Mouse (Mus musculus): ENCODE data around the gene Card6. TPM values are rescaled to one million over a fixed set of nuclear protein-coding genes. Genes with fewer than 3 reads are reported as not detected.

Card6 gene
- polyA plus RNA-seq (2015; fragmentation: Nextera tagmentation; extraction: Ambion mirVana): 2.0 and 2.4 TPM in 2 replicates

- H3K36me3 ChIP-seq: peaks cover 8% of the 10 kb centered on the region
- H3K27me3 ChIP-seq (replicated peaks): no peaks in the 10 kb centered on the region
- H3K9me3 ChIP-seq: no peaks in the 10 kb centered on the region
- H3K4me1 ChIP-seq: no peaks in the 10 kb centered on the region; the same call in 1 of the 2 replicates
- peak within 1 kb of the TSS; percentile 51 for H3K4me3 ChIP-seq
- H3K4me2 ChIP-seq: peak within 1 kb of the TSS; percentile 59
- ATAC-seq (ENCODE audit: extremely low read depth, insufficient number of reproducible peaks, low FRiP score, low TSS enrichment): no peak
- 41% methylated on average over 21 of the region's 21 CpGs for WGBS
- H3K27ac ChIP-seq (replicated peaks): peak within 1 kb of the TSS; percentile 45
- H3K9ac ChIP-seq: peak within 1 kb of the TSS; percentile 67
These were observed at the start of gene Card6 for GRCm38 (mm10) chr15:5107686-5108654. TSS of gene Card6 (minus strand) at chr15:5108539.

GRCm38 (mm10) chr15:5157386-5157785, 49.0 kb upstream of the Card6 start:
- H3K27ac ChIP-seq (replicated peaks): no peak overlapping the region
- no peak for ATAC-seq (ENCODE audit: extremely low read depth, insufficient number of reproducible peaks, low FRiP score, low TSS enrichment)
- peaks cover 32% of the 10 kb centered on the region for H3K4me1 ChIP-seq
- peaks cover 13% of the 10 kb centered on the region for H3K36me3 ChIP-seq
- no peaks in the 10 kb centered on the region for H3K27me3 ChIP-seq (replicated peaks)
- H3K9ac ChIP-seq: no peak overlapping the region
- WGBS: 42% methylated on average over 1 of the region's 1 CpGs
- H3K4me3 ChIP-seq: no peak overlapping the region
- H3K9me3 ChIP-seq: no peaks in the 10 kb centered on the region
- no peak overlapping the region for H3K4me2 ChIP-seq

GRCm38 (mm10) chr15:5156355-5156754, 48.0 kb upstream of the Card6 start:
- no peaks in the 10 kb centered on the region for H3K27me3 ChIP-seq (replicated peaks)

GRCm38 (mm10) chr15:5155093-5155492, 46.8 kb upstream of the Card6 start:
- Histone ChIP-seq H3K27me3 (replicated peaks) (no peaks in the 10 kb centered on the region), H3K36me3 (no peaks in the 10 kb centered on the region), H3K9me3 (no peaks in the 10 kb centered on the region), H3K4me3 (no peak overlapping the region), H3K4me2 (no peak overlapping the region), H3K27ac (replicated peaks) (no peak overlapping the region), H3K9ac (no peak overlapping the region), H3K4me1 (peaks cover 32% of the 10 kb centered on the region)
- no peak for ATAC-seq (ENCODE audit: extremely low read depth, insufficient number of reproducible peaks, low FRiP score, low TSS enrichment)
- WGBS: 80% methylated on average over 5 of the region's 5 CpGs

More at GRCm38 (mm10) chr15:5156355-5156754, 48.0 kb upstream of the Card6 start:
- peaks cover 32% of the 10 kb centered on the region for H3K4me1 ChIP-seq
- H3K36me3 ChIP-seq: peaks cover 7% of the 10 kb centered on the region
- H3K4me3 ChIP-seq: no peak overlapping the region
- 84% methylated on average over 4 of the region's 4 CpGs for WGBS
- no peak for ATAC-seq (ENCODE audit: extremely low read depth, insufficient number of reproducible peaks, low FRiP score, low TSS enrichment)
- no peaks in the 10 kb centered on the region for H3K9me3 ChIP-seq
- no peak overlapping the region for H3K4me2 ChIP-seq
- no peak overlapping the region for H3K27ac ChIP-seq (replicated peaks)
- H3K9ac ChIP-seq: no peak overlapping the region

GRCm38 (mm10) chr15:5154621-5155020, 46.3 kb upstream of the Card6 start:
- no peaks in the 10 kb centered on the region for H3K9me3 ChIP-seq
- no peak for ATAC-seq (ENCODE audit: extremely low read depth, insufficient number of reproducible peaks, low FRiP score, low TSS enrichment)
- no peak overlapping the region for H3K9ac ChIP-seq

GRCm38 (mm10) chr15:5152171-5152570, 43.8 kb upstream of the Card6 start:
- Histone ChIP-seq H3K27ac (replicated peaks) (no peak overlapping the region), H3K9ac (no peak overlapping the region), H3K9me3 (no peaks in the 10 kb centered on the region), H3K4me3 (no peak overlapping the region), H3K4me2 (no peak overlapping the region), H3K36me3 (0 out of 2 replicates have a peak, but pooled peaks cover 2% of the 10 kb centered on the region), H3K4me1 (peaks cover 37% of the 10 kb centered on the region), H3K27me3 (replicated peaks) (no peaks in the 10 kb centered on the region)
- WGBS: 84% methylated on average over 6 of the region's 6 CpGs
- no peak for ATAC-seq (ENCODE audit: extremely low read depth, insufficient number of reproducible peaks, low FRiP score, low TSS enrichment)

More at GRCm38 (mm10) chr15:5154621-5155020, 46.3 kb upstream of the Card6 start:
- WGBS: 52% methylated on average over 9 of the region's 9 CpGs
- H3K27ac ChIP-seq (replicated peaks): no peak overlapping the region
- no peak overlapping the region for H3K4me3 ChIP-seq
- H3K36me3 ChIP-seq: no peaks in the 10 kb centered on the region
- H3K4me1 ChIP-seq: peaks cover 35% of the 10 kb centered on the region
- H3K27me3 ChIP-seq (replicated peaks): no peaks in the 10 kb centered on the region
- H3K4me2 ChIP-seq: 0 out of 2 replicates have a peak overlapping the region, but pooled peaks have one; percentile 12

GRCm38 (mm10) chr15:5149187-5149586, 40.8 kb upstream of the Card6 start:
- Histone ChIP-seq H3K27me3 (replicated peaks) (no peaks in the 10 kb centered on the region), H3K4me3 (no peak overlapping the region), H3K27ac (replicated peaks) (no peak overlapping the region), H3K4me2 (no peak overlapping the region), H3K4me1 (peaks cover 37% of the 10 kb centered on the region), H3K9me3 (no peaks in the 10 kb centered on the region), H3K36me3 (peaks cover 2% of the 10 kb centered on the region; the same call in 1 of the 2 replicates), H3K9ac (no peak overlapping the region)
- 80% methylated on average over 4 of the region's 4 CpGs for WGBS
- ATAC-seq (ENCODE audit: extremely low read depth, insufficient number of reproducible peaks, low FRiP score, low TSS enrichment): no peak

GRCm38 (mm10) chr15:5145196-5145945, 37.0 kb upstream of the Card6 start:
- H3K27ac ChIP-seq (replicated peaks): no peak overlapping the region; the same call in 1 of the 2 replicates
- H3K4me2 ChIP-seq: peak overlapping the region; percentile 88
- H3K36me3 ChIP-seq: peaks cover 2% of the 10 kb centered on the region; the same call in 1 of the 2 replicates
- no peak for ATAC-seq (ENCODE audit: extremely low read depth, insufficient number of reproducible peaks, low FRiP score, low TSS enrichment)
- H3K9me3 ChIP-seq: no peaks in the 10 kb centered on the region
- WGBS: 27% methylated on average over 9 of the region's 9 CpGs
- H3K27me3 ChIP-seq (replicated peaks): no peaks in the 10 kb centered on the region
- H3K9ac ChIP-seq: peak overlapping the region; percentile 94
- H3K4me1 ChIP-seq: peaks cover 39% of the 10 kb centered on the region
- peak overlapping the region; percentile 95 for H3K4me3 ChIP-seq

GRCm38 (mm10) chr15:5144021-5144778, 35.9 kb upstream of the Card6 start:
- Histone ChIP-seq H3K9me3 (no peaks in the 10 kb centered on the region), H3K36me3 (peaks cover 2% of the 10 kb centered on the region; the same call in 1 of the 2 replicates), H3K27ac (replicated peaks) (peak overlapping the region; percentile 94), H3K4me3 (peak overlapping the region; percentile 95), H3K4me1 (peaks cover 33% of the 10 kb centered on the region), H3K27me3 (replicated peaks) (no peaks in the 10 kb centered on the region), H3K4me2 (peak overlapping the region; percentile 88), H3K9ac (peak overlapping the region; percentile 94)
- peak; percentile 77 for ATAC-seq (ENCODE audit: extremely low read depth, insufficient number of reproducible peaks, low FRiP score, low TSS enrichment)
- WGBS: 1% methylated on average over 50 of the region's 61 CpGs

- peaks cover 28% of the 10 kb centered on the region for H3K4me1 ChIP-seq
- no peaks in the 10 kb centered on the region for H3K27me3 ChIP-seq (replicated peaks)
- no peaks in the 10 kb centered on the region for H3K9me3 ChIP-seq
- H3K27ac ChIP-seq (replicated peaks): peak within 1 kb of the TSS; percentile 94
- H3K9ac ChIP-seq: peak within 1 kb of the TSS; percentile 94
- H3K4me2 ChIP-seq: peak within 1 kb of the TSS; percentile 88
- WGBS: under 1% methylated on average over 62 of the region's 80 CpGs
- ATAC-seq (ENCODE audit: extremely low read depth, insufficient number of reproducible peaks, low FRiP score, low TSS enrichment): peak; percentile 86
- peak within 1 kb of the TSS; percentile 95 for H3K4me3 ChIP-seq
- H3K36me3 ChIP-seq: peaks cover 2% of the 10 kb centered on the region; the same call in 1 of the 2 replicates
These were observed 35.2 kb upstream of the Card6 start, which contains the start of gene Prkaa1 for GRCm38 (mm10) chr15:5143361-5144020. TSS of gene Prkaa1 (plus strand) at chr15:5143861.
